7 mouse cellular contexts compared by ENCODE assay signal in the genomic region with DNA sequence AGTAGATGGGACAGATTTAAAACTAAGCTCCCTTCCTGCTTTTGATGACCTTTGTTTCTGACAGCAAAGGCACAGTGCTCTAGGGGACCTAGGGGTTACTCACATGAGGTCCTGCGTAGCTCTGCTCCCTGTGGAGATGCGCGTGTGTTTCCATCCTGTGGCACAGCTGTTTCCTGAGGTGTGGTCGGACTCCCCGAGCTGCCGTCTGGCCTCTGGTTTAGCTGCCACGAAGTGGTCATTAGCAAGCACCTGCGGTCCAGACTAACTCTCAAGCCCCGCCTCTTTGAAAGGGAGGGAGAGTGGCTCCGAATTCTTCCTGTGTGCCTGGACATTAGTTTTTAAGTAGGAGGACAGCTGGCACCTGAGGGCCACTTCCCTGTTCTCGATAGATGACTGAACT. TPM values are rescaled to one million over a fixed set of nuclear protein-coding genes. Genes with fewer than 3 reads are reported as not detected.
DNase-seq lines count a peak whose midpoint lies in the region; ATAC-seq and TF ChIP-seq lines count a peak whose summit lies in the region.

A gene (minus strand): TSS at position 233 of the 400 bp plus-strand sequence.

- no peak for ATAC-seq in liver, embryonic 13.5 days (ENCODE audit: low read depth)
- ATAC-seq in neural tube, embryonic 12.5 days (ENCODE audit: low FRiP score, low read depth) = no peak

- H3K27ac ChIP-seq in ES-E14 (ENCODE audit: insufficient read depth, low read depth, low read length, poor library complexity, severe bottlenecking) = no peak within 1 kb of the TSS
- peak within 1 kb of the TSS; percentile 23; the same call in 1 of the 2 replicates for H3K27ac ChIP-seq in heart, adult 2 months
- H3K27ac ChIP-seq in liver, embryonic 13.5 days = no peak within 1 kb of the TSS
- H3K27ac ChIP-seq in neural tube, embryonic 12.5 days = no peak within 1 kb of the TSS

- H3K9ac ChIP-seq in ES-E14 (ENCODE audit: insufficient read depth, low read depth, low read length, poor library complexity, severe bottlenecking) = no peak within 1 kb of the TSS
- no peak within 1 kb of the TSS; the same call in 1 of the 2 replicates for H3K9ac ChIP-seq in heart, adult 2 months (ENCODE audit: low read depth, low read length)
- H3K9ac ChIP-seq in liver, embryonic 13.5 days = no peak within 1 kb of the TSS
- H3K9ac ChIP-seq in neural tube, embryonic 12.5 days = no peak within 1 kb of the TSS

- TF ChIP-seq CTCF in heart, adult 2 months (IDR thresholded peaks at IDR 0.05) = no peak

- H3K27me3 ChIP-seq in heart, adult 2 months (ENCODE audit: control insufficient read depth, insufficient read depth, low read length) = no peaks in the 10 kb centered on the region
- H3K27me3 ChIP-seq in liver, embryonic 13.5 days = peaks cover 27% of the 10 kb centered on the region
- no peaks in the 10 kb centered on the region for H3K27me3 ChIP-seq in neural tube, embryonic 12.5 days (replicated peaks)

- 14% methylated on average over 11 of the region's 11 CpGs for WGBS in heart, adult 2 months
- WGBS in liver, embryonic 13.5 days (ENCODE audit: insufficient replicate concordance) = 5% methylated on average over 11 of the region's 11 CpGs
- 17% methylated on average over 11 of the region's 11 CpGs for WGBS in neural tube, embryonic 12.5 days

- intact Hi-C loops in heart, adult 2 months (cut with DNase I) = no loop called here

- no peak within 1 kb of the TSS for H3K4me3 ChIP-seq in ES-E14 (ENCODE audit: insufficient read depth in 1 of 2, low read depth in 1 of 2, low read length in 2 of 2, poor library complexity in 1 of 2, severe bottlenecking in 1 of 2)
- H3K4me3 ChIP-seq in heart, adult 2 months = peak within 1 kb of the TSS; percentile 17; the same call in 1 of the 2 replicates
- no peak within 1 kb of the TSS for H3K4me3 ChIP-seq in liver, embryonic 13.5 days (replicated peaks)
- H3K4me3 ChIP-seq in neural tube, embryonic 12.5 days = no peak within 1 kb of the TSS

- peak within 1 kb of the TSS; percentile 30 for H3K4me2 ChIP-seq in liver, embryonic 13.5 days
- no peak within 1 kb of the TSS for H3K4me2 ChIP-seq in neural tube, embryonic 12.5 days (replicated peaks)

- TF ChIP-seq EP300 in heart, adult 2 months (IDR thresholded peaks at IDR 0.05; ENCODE audit: insufficient read depth, low read depth, low read length) = peak; percentile 48; the same call in 1 of the 2 replicates

- no peak for DNase-seq in ES-E14 (ENCODE audit: low read depth, low spot score)
- no peak for DNase-seq in adrenal gland, postnatal 36 days
- peak in 1 of 2 experiments; percentile 28 for DNase-seq in heart, adult 2 months
- DNase-seq in kidney, adult 18-20 months = peak; percentile 51
- no peak for DNase-seq in liver, embryonic 13.5 days
- no peak for DNase-seq in ovary, adult 18-20 months (ENCODE audit: low spot score)

- no peak for TF ChIP-seq POLR2A in heart, adult 2 months (IDR thresholded peaks at IDR 0.05; ENCODE audit: insufficient read depth, low read depth, low read length)

- no peaks in the 10 kb centered on the region for H3K9me3 ChIP-seq in ES-E14 (ENCODE audit: control insufficient read depth, insufficient read depth, low read depth, low read length)
- no peaks in the 10 kb centered on the region for H3K9me3 ChIP-seq in liver, embryonic 13.5 days (replicated peaks)
- no peaks in the 10 kb centered on the region for H3K9me3 ChIP-seq in neural tube, embryonic 12.5 days

- in situ Hi-C loops in ES-E14 (cut with MboI; ENCODE audit: low sequenced_read_pairs in 2 of 2, unreplicated experiment in 2 of 2) = no loop called here

- H3K4me1 ChIP-seq in ES-E14 (ENCODE audit: control insufficient read depth in 2 of 2, insufficient read depth in 2 of 2, low read length in 2 of 2, poor library complexity in 1 of 2) = peaks cover 0 to 4% of the 10 kb centered on the region in 2 experiments; a peak in 1 of 4 replicates
- H3K4me1 ChIP-seq in heart, adult 2 months (ENCODE audit: control insufficient read depth, insufficient read depth, low read length) = peaks cover 2% of the 10 kb centered on the region
- H3K4me1 ChIP-seq in liver, embryonic 13.5 days (replicated peaks) = 0 out of 2 replicates have a peak, but pooled peaks cover 10% of the 10 kb centered on the region
- H3K4me1 ChIP-seq in neural tube, embryonic 12.5 days = no peaks in the 10 kb centered on the region

- H3K36me3 ChIP-seq in ES-E14 (ENCODE audit: control insufficient read depth, insufficient read depth, low read length, poor library complexity, severe bottlenecking) = no peaks in the 10 kb centered on the region
- H3K36me3 ChIP-seq in heart, adult 2 months (ENCODE audit: control insufficient read depth, insufficient read depth, low read length) = no peaks in the 10 kb centered on the region
- no peaks in the 10 kb centered on the region for H3K36me3 ChIP-seq in liver, embryonic 13.5 days
- H3K36me3 ChIP-seq in neural tube, embryonic 12.5 days = no peaks in the 10 kb centered on the region

- H3K79me2 ChIP-seq in heart, adult 2 months (replicated peaks; ENCODE audit: control insufficient read depth, insufficient read depth, low read length) = no peaks in the 10 kb centered on the region

TF ChIP-seq in ES-E14, 5 proteins besides CTCF, POLR2A, EP300 and RAD21:
- no peak for TF ChIP-seq HCFC1 (IDR thresholded peaks at IDR 0.05; ENCODE audit: borderline replicate concordance, insufficient read depth, low read length)
- TF ChIP-seq CHD2 (IDR thresholded peaks at IDR 0.05; ENCODE audit: low read depth, low read length) = no peak
- no peak for TF ChIP-seq MAFK (IDR thresholded peaks at IDR 0.05; ENCODE audit: insufficient read depth, low read depth, low read length)
TF ChIP-seq in ES-E14: peak in this region for 0.

RNA-seq across cellular contexts. Expression of the gene that starts here (rescaled TPM):
- total RNA-seq in ES-E14 (2012; rRNA removed) = 17.5 and 20.5 TPM in 2 replicates
- 10 to 100 TPM; 27.2 to 47.5 TPM for total RNA-seq in adrenal gland, postnatal 36 days (2021)
- 10 to 100 TPM; 24.5 to 27.7 TPM for total RNA-seq in heart, adult 2 months (2021)
- 12.9 and 17.8 TPM in 2 replicates for polyA plus RNA-seq in heart, adult 2 months (2012; rRNA removed)
- 26.2 and 32.1 TPM in 2 replicates for polyA plus RNA-seq in liver, embryonic 13.5 days (2015; fragmentation: Nextera tagmentation; extraction: Ambion mirVana)
- 21.8 and 27.4 TPM in 2 replicates for polyA plus RNA-seq in neural tube, embryonic 12.5 days (2016; fragmentation: Nextera tagmentation; extraction: Ambion mirVana)
